Mouse (Mus musculus) midbrain, embryonic 15.5 days (tissue): ENCODE data around the gene Tctex1d2. TPM values are rescaled to one million over a fixed set of nuclear protein-coding genes. Genes with fewer than 3 reads are reported as not detected.

Source experiments
- ATAC-seq: fragments of 200-750 bp; cut with Nextera tagmentation; replicated peaks from 2 replicates; pipeline ENCODE4 v1.8.0; 2017; ENCODE audit warnings: moderate TSS enrichment
- H3K27ac ChIP-seq: fragments of 300-500 bp; sonication (generic); 2 replicates; pipeline ENCODE4 v1.5.1; 2015; ENCODE audit warnings: mild to moderate bottlenecking, inconsistent platforms
- H3K27me3 ChIP-seq: fragments of 300-500 bp; sonication (generic); replicated peaks from 2 replicates; pipeline ENCODE4 v1.6.1; 2015; ENCODE audit warnings: inconsistent platforms
- H3K36me3 ChIP-seq: fragments of 300-500 bp; sonication (generic); replicated peaks from 2 replicates; pipeline ENCODE4 v1.6.1; 2015; ENCODE audit warnings: inconsistent platforms
- H3K4me1 ChIP-seq: fragments of 300-500 bp; sonication (generic); 2 replicates; pipeline ENCODE4 v1.6.1; 2015; ENCODE audit warnings: inconsistent platforms
- H3K4me2 ChIP-seq: fragments of 300-500 bp; sonication (generic); 2 replicates; pipeline ENCODE4 v1.6.1; 2015; ENCODE audit warnings: inconsistent platforms, mild to moderate bottlenecking, moderate library complexity
- H3K4me3 ChIP-seq: fragments of 300-500 bp; sonication (generic); 2 replicates; pipeline ENCODE4 v1.5.1; 2015; ENCODE audit warnings: mild to moderate bottlenecking, inconsistent platforms
- H3K9ac ChIP-seq: fragments of 300-500 bp; sonication (generic); 2 replicates; pipeline ENCODE4 v1.6.1; 2015; ENCODE audit warnings: mild to moderate bottlenecking, inconsistent platforms
- H3K9me3 ChIP-seq: fragments of 300-500 bp; sonication (generic); 2 replicates; pipeline ENCODE4 v1.6.1; 2016; ENCODE audit warnings: inconsistent platforms
- WGBS: fragments of 180-500 bp; shearing (Covaris S2); methylation state at CpG from one replicate; pipeline ENCODE4 v1.1.7; 2015; ENCODE audit warnings: mixed read lengths; 5-methylcytosine and 5-hydroxymethylcytosine counted together
- polyA plus RNA-seq: library from polyadenylated mRNA; unstranded; fragments of >200 nt; fragmentation: Nextera tagmentation; extraction: Ambion mirVana; gene quantifications from 2 replicates; pipeline ENCODE4 v1.2.1, GENCODE M21; 2015

Tctex1d2 gene
- 34.8 and 35.4 TPM in 2 replicates for polyA plus RNA-seq

DNA sequence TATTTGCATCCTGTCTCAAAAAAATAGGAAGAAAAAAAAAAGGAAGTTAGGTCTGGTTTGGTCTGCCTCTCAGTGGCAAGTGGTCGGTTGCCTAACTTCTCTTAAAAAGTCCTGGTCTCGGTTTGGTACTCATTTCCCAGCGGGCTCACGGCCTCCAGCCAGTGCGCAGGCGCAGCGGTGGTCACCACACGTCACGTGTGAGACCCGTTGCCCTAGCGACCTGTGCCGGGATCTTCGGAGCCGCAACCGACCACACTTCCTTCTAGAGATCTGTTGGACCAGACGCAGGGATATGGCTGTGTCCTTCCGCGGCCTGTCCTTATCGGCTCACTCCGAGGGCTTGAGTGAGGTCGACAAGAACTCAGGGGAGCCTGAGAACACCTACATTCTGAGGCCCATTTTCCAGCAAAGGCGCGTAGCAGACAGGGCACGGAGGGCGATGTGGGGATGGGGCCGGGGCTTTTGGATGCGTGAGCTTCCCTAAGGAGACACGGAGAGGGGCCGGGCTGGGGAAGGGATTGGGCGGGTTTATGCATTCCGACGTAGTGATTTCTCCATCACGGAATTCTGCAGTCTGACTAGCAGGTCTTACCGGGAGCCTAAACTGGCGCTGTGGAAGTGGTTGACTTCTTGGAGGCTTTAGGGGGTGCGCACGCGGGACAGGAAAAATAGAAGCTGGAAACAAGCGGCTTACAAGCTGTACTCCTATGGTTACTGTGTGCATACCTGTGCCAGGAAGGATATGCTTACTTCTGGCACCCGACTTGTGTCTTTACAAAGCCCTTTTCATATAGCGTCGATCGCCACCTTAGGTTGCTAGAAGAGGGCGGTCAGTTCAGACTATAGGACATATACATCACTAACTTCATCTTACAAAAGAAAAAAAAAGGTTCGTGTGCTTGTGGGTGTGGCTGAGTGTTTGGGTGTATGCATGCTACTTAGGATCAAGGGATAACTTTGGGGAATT, at the start of gene Tctex1d2:
TSS of gene Tctex1d2 (plus strand) at position 186 of the 967 bp plus-strand sequence.
- no peaks in the 10 kb centered on the region for H3K27me3 ChIP-seq
- peak within 1 kb of the TSS; percentile 57 for H3K4me3 ChIP-seq
- no peaks in the 10 kb centered on the region for H3K36me3 ChIP-seq
- no peaks in the 10 kb centered on the region for H3K9me3 ChIP-seq
- peaks cover 16% of the 10 kb centered on the region for H3K4me1 ChIP-seq
- H3K27ac ChIP-seq: peak within 1 kb of the TSS; percentile 89
- peak within 1 kb of the TSS; percentile 69 for H3K9ac ChIP-seq
- ATAC-seq: peak; percentile 97
- under 1% methylated on average over 45 of the region's 45 CpGs for WGBS
- peak within 1 kb of the TSS; percentile 62 for H3K4me2 ChIP-seq

DNA sequence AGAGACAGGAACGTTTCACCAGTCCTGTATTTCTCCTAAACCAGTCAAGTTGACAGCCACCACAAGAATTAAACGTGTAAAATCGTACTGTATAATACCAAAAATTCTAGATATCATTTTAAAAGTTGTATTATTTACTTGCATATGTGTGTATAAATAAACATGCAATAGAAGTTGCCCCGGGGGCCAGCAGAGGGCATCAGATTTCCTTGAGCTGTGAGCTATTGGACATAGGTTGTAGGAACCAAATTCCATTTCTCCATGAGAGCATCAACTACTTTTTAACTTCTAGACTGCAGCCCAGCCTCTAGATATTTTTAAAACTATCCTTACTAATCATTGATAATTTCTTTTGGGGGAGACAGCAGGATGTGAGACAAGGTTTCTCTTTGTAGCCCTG, 48.2 kb upstream of the Tctex1d2 start:
- no peak overlapping the region for H3K27ac ChIP-seq
- H3K4me1 ChIP-seq: no peaks in the 10 kb centered on the region
- H3K9me3 ChIP-seq: no peaks in the 10 kb centered on the region
- H3K36me3 ChIP-seq: peaks cover 47% of the 10 kb centered on the region; the same call in 1 of the 2 replicates
- H3K27me3 ChIP-seq: no peaks in the 10 kb centered on the region
- no peak overlapping the region for H3K4me3 ChIP-seq
- 92% methylated on average over 4 of the region's 4 CpGs for WGBS
- no peak overlapping the region for H3K4me2 ChIP-seq
- ATAC-seq: no peak
- H3K9ac ChIP-seq: no peak overlapping the region

DNA sequence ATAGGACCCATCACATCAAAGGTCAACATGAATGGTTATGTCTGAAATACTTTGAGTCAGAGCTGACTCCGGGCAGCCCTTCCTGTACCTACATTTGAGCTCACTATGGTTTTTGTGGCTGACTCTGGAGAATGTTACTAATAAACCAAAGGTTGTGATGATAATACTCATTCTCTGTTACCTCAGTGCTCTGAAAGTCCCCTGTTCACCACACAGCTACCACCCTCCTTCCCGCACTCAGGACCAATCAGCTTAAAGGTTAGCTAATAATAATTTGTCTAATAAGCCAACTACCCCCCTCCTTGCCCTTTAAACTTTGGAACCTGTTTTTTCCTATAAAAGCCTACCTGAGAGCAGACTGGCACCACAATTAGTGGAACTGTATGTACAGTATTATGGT, 39.9 kb upstream of the Tctex1d2 start:
- Histone ChIP-seq H3K27me3 (no peaks in the 10 kb centered on the region), H3K36me3 (peaks cover 49% of the 10 kb centered on the region), H3K9me3 (no peaks in the 10 kb centered on the region), H3K9ac (no peak overlapping the region), H3K4me3 (no peak overlapping the region), H3K4me1 (no peaks in the 10 kb centered on the region), H3K27ac (no peak overlapping the region), H3K4me2 (no peak overlapping the region)
- WGBS: 96% methylated on average over 2 of the region's 2 CpGs
- ATAC-seq: no peak

DNA sequence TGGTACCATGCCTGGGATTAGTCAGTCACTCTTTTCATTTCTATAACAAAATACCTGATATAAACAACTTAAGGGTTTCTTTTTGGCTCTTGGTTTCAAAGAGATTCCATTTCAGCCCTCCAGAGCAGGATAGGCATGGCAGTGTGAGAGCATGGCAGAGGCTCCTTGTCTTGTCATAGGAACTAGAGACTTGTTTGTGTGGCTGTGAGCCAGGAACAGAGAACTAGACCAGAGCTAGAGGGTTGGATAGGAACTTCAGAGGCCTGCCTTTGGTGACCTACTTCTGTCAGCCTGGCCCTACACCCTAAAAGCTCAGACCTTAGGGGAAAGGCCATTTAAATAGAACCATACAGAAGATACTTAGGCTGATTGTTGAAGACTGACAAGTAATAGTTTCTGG, 36.6 kb upstream of the Tctex1d2 start:
- Histone ChIP-seq H3K9me3 (no peaks in the 10 kb centered on the region), H3K27ac (no peak overlapping the region), H3K4me2 (no peak overlapping the region), H3K4me3 (no peak overlapping the region), H3K4me1 (no peaks in the 10 kb centered on the region), H3K27me3 (no peaks in the 10 kb centered on the region), H3K9ac (no peak overlapping the region), H3K36me3 (peaks cover 43% of the 10 kb centered on the region)
- ATAC-seq: no peak

GRCm38 (mm10) chr16:32384885-32385284, 34.6 kb upstream of the Tctex1d2 start:
- WGBS: 92% methylated on average over 2 of the region's 2 CpGs
- H3K27ac ChIP-seq: no peak overlapping the region
- H3K4me3 ChIP-seq: no peak overlapping the region
- no peak for ATAC-seq
- no peak overlapping the region for H3K9ac ChIP-seq
- H3K27me3 ChIP-seq: no peaks in the 10 kb centered on the region
- H3K36me3 ChIP-seq: peaks cover 30% of the 10 kb centered on the region
- no peaks in the 10 kb centered on the region for H3K9me3 ChIP-seq
- H3K4me1 ChIP-seq: no peaks in the 10 kb centered on the region
- H3K4me2 ChIP-seq: no peak overlapping the region

GRCm38 (mm10) chr16:32386826-32387225, 32.7 kb upstream of the Tctex1d2 start:
- 88% methylated on average over 3 of the region's 3 CpGs for WGBS
- Histone ChIP-seq H3K9ac (no peak overlapping the region), H3K27me3 (no peaks in the 10 kb centered on the region), H3K4me3 (no peak overlapping the region), H3K36me3 (peaks cover 21% of the 10 kb centered on the region), H3K9me3 (no peaks in the 10 kb centered on the region), H3K27ac (no peak overlapping the region), H3K4me1 (no peaks in the 10 kb centered on the region), H3K4me2 (no peak overlapping the region)
- no peak for ATAC-seq

- no peaks in the 10 kb centered on the region for H3K4me1 ChIP-seq
- no peaks in the 10 kb centered on the region for H3K9me3 ChIP-seq
- no peak overlapping the region for H3K4me2 ChIP-seq
- H3K36me3 ChIP-seq: peaks cover 10% of the 10 kb centered on the region; the same call in 1 of the 2 replicates
- no peak overlapping the region for H3K4me3 ChIP-seq
- no peak overlapping the region for H3K9ac ChIP-seq
- no peaks in the 10 kb centered on the region for H3K27me3 ChIP-seq
- no peak for ATAC-seq
- H3K27ac ChIP-seq: no peak overlapping the region
These were observed 30.5 kb upstream of the Tctex1d2 start for GRCm38 (mm10) chr16:32389049-32389448.

- Histone ChIP-seq H3K4me2 (no peak overlapping the region), H3K27me3 (no peaks in the 10 kb centered on the region), H3K9ac (no peak overlapping the region), H3K4me1 (no peaks in the 10 kb centered on the region), H3K4me3 (no peak overlapping the region), H3K9me3 (no peaks in the 10 kb centered on the region), H3K27ac (no peak overlapping the region), H3K36me3 (peaks cover 7% of the 10 kb centered on the region; the same call in 1 of the 2 replicates)
- ATAC-seq: no peak
- WGBS: 90% methylated on average over 3 of the region's 3 CpGs
These were observed 29.7 kb upstream of the Tctex1d2 start for GRCm38 (mm10) chr16:32389841-32390240.

- Histone ChIP-seq H3K9ac (no peak overlapping the region), H3K36me3 (no peaks in the 10 kb centered on the region; the same call in 1 of the 2 replicates), H3K27me3 (no peaks in the 10 kb centered on the region), H3K4me3 (no peak overlapping the region), H3K27ac (no peak overlapping the region), H3K4me1 (no peaks in the 10 kb centered on the region), H3K4me2 (no peak overlapping the region), H3K9me3 (no peaks in the 10 kb centered on the region)
- no peak for ATAC-seq
- WGBS: 94% methylated on average over 3 of the region's 3 CpGs
These were observed 28.6 kb upstream of the Tctex1d2 start for GRCm38 (mm10) chr16:32390882-32391281.

DNA sequence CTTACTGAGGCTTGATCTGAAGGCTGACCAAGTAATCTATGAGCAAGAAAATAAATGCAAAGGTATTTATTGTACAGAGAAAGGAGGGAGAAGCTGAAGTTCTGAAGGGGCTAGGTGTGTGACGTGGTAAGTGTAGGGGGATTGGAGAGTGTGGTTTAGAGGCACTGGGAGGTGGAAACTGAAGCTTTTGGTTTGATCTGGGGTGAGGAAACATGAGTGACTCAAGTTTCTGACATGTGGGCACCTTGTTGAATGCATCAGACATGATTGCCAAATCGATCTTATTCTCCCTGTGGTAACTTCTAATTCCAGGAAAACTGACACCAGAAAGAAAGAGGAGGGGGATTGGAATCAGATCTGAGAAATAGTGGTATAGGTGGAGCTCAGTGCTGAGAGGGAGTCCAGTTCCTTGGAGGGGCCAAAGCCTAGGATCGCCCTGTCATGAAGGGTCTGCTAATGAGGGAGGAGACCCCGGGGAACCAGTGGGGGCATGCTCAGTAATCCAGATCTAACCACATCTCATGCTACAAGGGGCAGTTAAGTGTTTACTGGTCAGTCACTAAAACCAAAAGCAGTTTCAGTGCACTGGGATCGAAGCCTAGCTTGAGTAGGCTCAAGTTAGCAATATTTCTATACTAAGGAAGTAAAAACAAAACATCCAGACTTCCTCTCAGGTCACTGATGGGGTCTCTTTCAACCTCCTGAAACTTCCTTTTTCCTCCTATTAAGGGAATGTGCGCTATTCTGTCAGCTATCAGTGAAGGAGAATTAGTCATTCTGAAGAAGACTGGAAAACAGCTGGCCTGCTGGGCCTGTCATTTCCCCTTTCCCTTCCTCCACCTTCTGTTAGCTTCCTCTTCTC, 23.6 kb upstream of the Tctex1d2 start:
- Histone ChIP-seq H3K36me3 (no peaks in the 10 kb centered on the region; the same call in 1 of the 2 replicates), H3K9me3 (no peaks in the 10 kb centered on the region), H3K9ac (no peak overlapping the region), H3K27ac (no peak overlapping the region), H3K4me3 (no peak overlapping the region), H3K4me2 (no peak overlapping the region), H3K27me3 (no peaks in the 10 kb centered on the region), H3K4me1 (no peaks in the 10 kb centered on the region)
- ATAC-seq: no peak
- WGBS: 72% methylated on average over 6 of the region's 6 CpGs

DNA sequence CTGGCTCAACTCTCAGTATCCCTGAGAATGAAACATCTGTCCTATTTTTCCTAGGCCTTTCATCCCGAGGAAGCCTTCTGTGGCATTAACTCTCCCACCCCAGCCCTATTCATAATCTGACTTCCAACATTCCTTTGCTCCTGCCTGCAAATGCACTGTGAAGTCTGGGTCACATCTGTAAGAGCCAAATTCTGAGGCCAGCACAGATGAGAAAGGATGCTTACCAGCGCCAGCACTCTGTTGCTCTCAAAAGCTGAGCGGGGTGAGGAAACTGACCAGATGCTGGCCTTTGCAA, 23.0 kb upstream of the Tctex1d2 start:
- H3K4me1 ChIP-seq: no peaks in the 10 kb centered on the region
- H3K4me2 ChIP-seq: no peak overlapping the region
- 61% methylated on average over 3 of the region's 3 CpGs for WGBS
- ATAC-seq: no peak
- H3K36me3 ChIP-seq: no peaks in the 10 kb centered on the region
- no peak overlapping the region for H3K27ac ChIP-seq
- no peaks in the 10 kb centered on the region for H3K27me3 ChIP-seq
- H3K9me3 ChIP-seq: no peaks in the 10 kb centered on the region
- no peak overlapping the region for H3K9ac ChIP-seq
- H3K4me3 ChIP-seq: no peak overlapping the region

DNA sequence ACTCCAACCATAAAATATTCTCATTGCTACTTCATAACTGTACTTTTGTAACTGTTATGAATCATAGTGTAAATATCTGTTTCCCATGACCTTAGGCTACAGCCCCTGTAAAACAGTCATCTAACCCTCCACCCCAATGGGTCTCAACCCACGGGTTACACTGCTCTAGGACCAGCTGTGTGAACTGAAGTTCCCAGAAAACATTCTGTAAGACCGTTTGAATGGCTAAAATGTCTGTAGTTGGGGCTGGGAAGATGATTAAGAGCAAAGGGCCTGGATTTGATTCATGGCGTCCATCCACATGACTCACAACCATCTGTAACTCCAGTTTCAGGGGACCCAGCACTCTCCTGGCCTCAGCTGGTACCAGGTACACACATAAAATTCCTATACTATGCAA, 21.3 kb upstream of the Tctex1d2 start:
- Histone ChIP-seq H3K27me3 (no peaks in the 10 kb centered on the region), H3K9ac (no peak overlapping the region), H3K4me2 (no peak overlapping the region), H3K4me1 (no peaks in the 10 kb centered on the region), H3K4me3 (no peak overlapping the region), H3K9me3 (no peaks in the 10 kb centered on the region), H3K27ac (no peak overlapping the region), H3K36me3 (no peaks in the 10 kb centered on the region)
- WGBS: 80% methylated on average over 3 of the region's 3 CpGs
- no peak for ATAC-seq
